Mouse (Mus musculus) liver, postnatal 0 days (tissue): ENCODE results near the gene Myo1g.

ENCODE experiments used
- CTCF ChIP-seq: sonication (generic); IDR thresholded peaks from 2 replicates; pipeline ENCODE4 v1.5.1; 2016; ENCODE audit warnings: antibody characterized with exemption, low read depth
- EP300 ChIP-seq: IDR thresholded peaks from 2 replicates; pipeline ENCODE4 v1.6.1; 2016; ENCODE audit warnings: antibody characterized with exemption, low read depth, mild to moderate bottlenecking

DNA sequence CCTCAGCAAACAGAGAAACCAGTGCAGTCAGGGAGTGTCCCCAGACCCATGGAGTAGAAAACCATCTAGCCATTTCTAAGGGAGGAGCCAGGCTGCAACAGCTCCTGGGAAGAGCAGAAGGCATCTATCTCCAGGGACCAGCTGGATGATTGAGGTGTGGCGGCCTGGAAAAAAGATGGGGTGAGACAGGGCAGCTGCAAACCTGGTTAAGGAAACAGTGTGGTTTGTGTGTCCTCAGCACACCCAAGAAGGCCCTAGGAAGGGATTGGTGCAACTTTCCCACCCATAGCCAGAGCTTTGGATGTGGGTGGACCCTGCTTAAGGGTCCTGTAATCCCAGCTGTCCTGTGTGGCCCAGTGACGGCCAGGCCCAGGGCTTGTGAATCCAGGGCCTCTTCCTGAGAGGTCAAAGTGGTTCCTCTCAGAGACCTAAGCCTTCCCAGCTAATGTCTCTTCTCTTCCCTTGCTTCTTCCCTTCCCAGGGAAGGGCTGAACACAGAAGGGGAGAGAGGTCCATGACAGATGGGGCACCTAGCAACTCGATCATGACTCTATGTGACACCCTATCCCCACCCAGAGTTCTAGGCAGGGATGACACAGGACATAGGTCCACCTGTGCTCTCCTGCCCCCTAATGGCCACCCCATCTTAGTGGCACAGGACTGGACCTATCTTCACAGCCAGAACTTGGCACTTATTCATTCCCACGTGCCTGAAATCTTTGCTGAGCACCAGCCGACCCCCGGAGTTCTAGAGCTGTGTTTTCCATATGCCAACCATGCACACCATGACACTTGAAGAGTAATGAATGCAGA, 30.9 kb downstream of the Myo1g start:
- TF ChIP-seq CTCF (peak; percentile 90), EP300 (no peak)
